9 mouse cellular contexts compared by ENCODE assay signal in genomic region chr4:123162305-123162917, GRCm38 (mm10). TPM values are rescaled to one million over a fixed set of nuclear protein-coding genes. Genes with fewer than 3 reads are reported as not detected.
DNase-seq lines count a peak whose midpoint lies in the region; ATAC-seq and TF ChIP-seq lines count a peak whose summit lies in the region.
"Had no signal": no experiment of that assay in that cellular context is flagged by ENCODE, and none has a peak within 500 bp of the region (broad histone marks: within the 10 kb centered on the region; RNA-seq: fewer than 3 reads in every experiment).

No protein-coding gene starts in this region.

- H3K9me3 ChIP-seq in megakaryocyte, embryonic 14.5 days = peaks cover 23% of the 10 kb centered on the region

- 12% methylated on average over 15 of the region's 15 CpGs for WGBS in lung, adult 2 months

- H3K4me3 ChIP-seq in megakaryocyte, embryonic 14.5 days (replicated peaks) = peak overlapping the region; percentile 71
- H3K4me3 ChIP-seq in lung, adult 2 months (replicated peaks; ENCODE audit: extremely low read depth, low read depth, low read length) = no peak overlapping the region

- ATAC-seq in megakaryocyte, adult 5-6 weeks (ENCODE audit: poor library complexity, severe bottlenecking) = no peak
- peak; percentile 86 for ATAC-seq in megakaryocyte-erythroid progenitor cell, adult 5-6 weeks (replicated peaks; ENCODE audit: low FRiP score, low TSS enrichment, poor library complexity, severe bottlenecking)

- peak; percentile 7 for DNase-seq in embryo, embryonic 10 days (ENCODE audit: low spot score)
- DNase-seq in embryo, embryonic 9.5 days (ENCODE audit: extremely low spot score) = no peak
- no peak for DNase-seq in cerebellum, adult 9-11 months
- no peak for DNase-seq in thymus, postnatal 14 days
- no peak for DNase-seq in lung, adult 2 months

- no peak for TF ChIP-seq POLR2A in lung, adult 2 months (IDR thresholded peaks at IDR 0.05; ENCODE audit: borderline replicate concordance, extremely low read depth, low read depth, low read length)

- peaks cover 27% of the 10 kb centered on the region for H3K4me1 ChIP-seq in megakaryocyte, embryonic 14.5 days
- no peaks in the 10 kb centered on the region; the same call in 1 of the 2 replicates for H3K4me1 ChIP-seq in lung, adult 2 months (ENCODE audit: control insufficient read depth, insufficient read depth, low read length)

- H3K36me3 ChIP-seq in megakaryocyte, embryonic 14.5 days (replicated peaks; ENCODE audit: low read length) = no peaks in the 10 kb centered on the region

- peaks cover 64% of the 10 kb centered on the region for H3K27me3 ChIP-seq in megakaryocyte, embryonic 14.5 days (replicated peaks)

- no peak for TF ChIP-seq CTCF in lung, adult 2 months (IDR thresholded peaks at IDR 0.05; ENCODE audit: insufficient read depth, low read length)

RNA-seq across cellular contexts. Expression of gene Hpcal4, which starts 20.6 kb away (rescaled TPM):
- polyA plus RNA-seq in megakaryocyte, embryonic 14.5 days (2012; ENCODE audit: insufficient read depth, low replicate concordance) = not detected in 2 replicates
- not detected in 2 replicates for total RNA-seq in megakaryocyte, adult 5-6 weeks (2015)
- total RNA-seq in megakaryocyte, adult 5-6 weeks (2017) = not detected in 2 replicates
- total RNA-seq in megakaryocyte-erythroid progenitor cell, adult 5-6 weeks (2014; fragmentation: Nextera tagmentation) = not detected in 2 replicates
- total RNA-seq in megakaryocyte-erythroid progenitor cell, adult 5-6 weeks (2017) = not detected in 2 replicates
- 2.6 and 2.8 TPM in 2 replicates for polyA plus RNA-seq in lung, adult 2 months (2012; rRNA removed)

RNA-seq across cellular contexts. Expression of gene Ppie, which starts 22.7 kb away (rescaled TPM):
- 4.7 TPM in 1 of 2 replicates, not detected in the other for polyA plus RNA-seq in megakaryocyte, embryonic 14.5 days (2012; ENCODE audit: insufficient read depth, low replicate concordance)
- total RNA-seq in megakaryocyte, adult 5-6 weeks (2015) = 20.0 and 21.0 TPM in 2 replicates
- total RNA-seq in megakaryocyte, adult 5-6 weeks (2017) = 27.3 and 29.8 TPM in 2 replicates
- 74.5 and 87.1 TPM in 2 replicates for total RNA-seq in megakaryocyte-erythroid progenitor cell, adult 5-6 weeks (2014; fragmentation: Nextera tagmentation)
- 61.6 and 78.6 TPM in 2 replicates for total RNA-seq in megakaryocyte-erythroid progenitor cell, adult 5-6 weeks (2017)
- 13.0 and 15.3 TPM in 2 replicates for polyA plus RNA-seq in lung, adult 2 months (2012; rRNA removed)

RNA-seq across cellular contexts. Expression of gene Nt5c1a, which starts 38.9 kb away (rescaled TPM):
- not detected in 2 replicates for polyA plus RNA-seq in megakaryocyte, embryonic 14.5 days (2012; ENCODE audit: insufficient read depth, low replicate concordance)
- total RNA-seq in megakaryocyte, adult 5-6 weeks (2015) = not detected in 2 replicates
- total RNA-seq in megakaryocyte, adult 5-6 weeks (2017) = not detected in 2 replicates
- total RNA-seq in megakaryocyte-erythroid progenitor cell, adult 5-6 weeks (2014; fragmentation: Nextera tagmentation) = not detected in 2 replicates
- total RNA-seq in megakaryocyte-erythroid progenitor cell, adult 5-6 weeks (2017) = not detected in 2 replicates
- 0.69 and 0.77 TPM in 2 replicates for polyA plus RNA-seq in lung, adult 2 months (2012; rRNA removed)

RNA-seq across cellular contexts. Expression of gene Oxct2b, which starts 46.3 kb away (rescaled TPM):
- 3.0 TPM in 1 of 2 replicates, not detected in the other for polyA plus RNA-seq in megakaryocyte, embryonic 14.5 days (2012; ENCODE audit: insufficient read depth, low replicate concordance)
- not detected in 2 replicates for total RNA-seq in megakaryocyte, adult 5-6 weeks (2015)
- total RNA-seq in megakaryocyte, adult 5-6 weeks (2017) = 0.12 TPM in 1 of 2 replicates, not detected in the other
- not detected in 2 replicates for total RNA-seq in megakaryocyte-erythroid progenitor cell, adult 5-6 weeks (2014; fragmentation: Nextera tagmentation)
- total RNA-seq in megakaryocyte-erythroid progenitor cell, adult 5-6 weeks (2017) = not detected in 2 replicates
- polyA plus RNA-seq in lung, adult 2 months (2012; rRNA removed) = not detected in 2 replicates
- total RNA-seq: layer of hippocampus, adult 18-20 months had no signal

RNA-seq across cellular contexts. Expression of gene Bmp8b, which starts 57.4 kb away (rescaled TPM):
- polyA plus RNA-seq in megakaryocyte, embryonic 14.5 days (2012; ENCODE audit: insufficient read depth, low replicate concordance) = not detected in 2 replicates
- total RNA-seq in megakaryocyte, adult 5-6 weeks (2015) = not detected in 2 replicates
- total RNA-seq in megakaryocyte, adult 5-6 weeks (2017) = not detected in 2 replicates
- total RNA-seq in megakaryocyte-erythroid progenitor cell, adult 5-6 weeks (2014; fragmentation: Nextera tagmentation) = 0.33 TPM in 1 of 2 replicates, not detected in the other
- not detected in 2 replicates for total RNA-seq in megakaryocyte-erythroid progenitor cell, adult 5-6 weeks (2017)
- polyA plus RNA-seq in lung, adult 2 months (2012; rRNA removed) = 0.06 and 0.07 TPM in 2 replicates
- total RNA-seq: layer of hippocampus, adult 18-20 months had no signal
